Mouse (Mus musculus) left cerebral cortex, adult 2 months (tissue): ENCODE results near the gene Azi2. TPM values are rescaled to one million over a fixed set of nuclear protein-coding genes. Genes with fewer than 3 reads are reported as not detected.

Source experiments
- DNase-seq, 2 experiments: peaks; one replicate each; pipeline ENCODE4 v3.0.0; 2021 to 2022; ENCODE audit warnings: low spot score in 2 of 2, mixed read lengths in 1 of 2; ENCODE audit errors: extremely low spot score in 1 of 2
- H3K27ac ChIP-seq: fragments of 200-600 bp; 2 replicates; pipeline ENCODE4 v1.8.1; 2022
- H3K4me3 ChIP-seq: fragments of 200-600 bp; 2 replicates; pipeline ENCODE4 v1.8.1; 2022
- CTCF ChIP-seq: fragments of 200-600 bp; IDR thresholded peaks from 2 replicates; pipeline ENCODE4 v1.8.1; 2022; ENCODE audit warnings: antibody characterized with exemption, mild to moderate bottlenecking, moderate library complexity
- intact Hi-C: fragments of 180-260 bp; cut with DNase I; formaldehyde crosslinking; loops from one replicate; pipeline ENCODE4 v1.15.1; 2025
- long read RNA-seq, 2 experiments: library from polyadenylated mRNA; stranded (forward); transcript quantifications; one replicate each; pipeline ENCODE4 v2.0.0; 2021; ENCODE audit warnings: borderline mapping rate in 2 of 2
- total RNA-seq, 2 experiments: library from RNA; stranded (reverse); gene quantifications; 2 replicates each; pipeline ENCODE4 v1.2.3; 2021

Azi2 gene
- total RNA-seq: 10 to 100 TPM; 80.0 to 81.9 TPM
- long read RNA-seq, experiment 1, transcript Azi2-201 (8 exons, 3,396 nt): major isoform, 69 of 88 reads
- long read RNA-seq, experiment 1, partial matches to known transcripts: 3 of 88 reads
- long read RNA-seq, experiment 1, other reads (novel, unspliced or antisense): 14 of 88 reads
- long read RNA-seq, experiment 2, transcript Azi2-201 (8 exons, 3,396 nt): major isoform, 57 of 68 reads
- long read RNA-seq, experiment 2, partial matches to known transcripts: 2 of 68 reads
- long read RNA-seq, experiment 2, other reads (novel, unspliced or antisense): 6 of 68 reads

DNA sequence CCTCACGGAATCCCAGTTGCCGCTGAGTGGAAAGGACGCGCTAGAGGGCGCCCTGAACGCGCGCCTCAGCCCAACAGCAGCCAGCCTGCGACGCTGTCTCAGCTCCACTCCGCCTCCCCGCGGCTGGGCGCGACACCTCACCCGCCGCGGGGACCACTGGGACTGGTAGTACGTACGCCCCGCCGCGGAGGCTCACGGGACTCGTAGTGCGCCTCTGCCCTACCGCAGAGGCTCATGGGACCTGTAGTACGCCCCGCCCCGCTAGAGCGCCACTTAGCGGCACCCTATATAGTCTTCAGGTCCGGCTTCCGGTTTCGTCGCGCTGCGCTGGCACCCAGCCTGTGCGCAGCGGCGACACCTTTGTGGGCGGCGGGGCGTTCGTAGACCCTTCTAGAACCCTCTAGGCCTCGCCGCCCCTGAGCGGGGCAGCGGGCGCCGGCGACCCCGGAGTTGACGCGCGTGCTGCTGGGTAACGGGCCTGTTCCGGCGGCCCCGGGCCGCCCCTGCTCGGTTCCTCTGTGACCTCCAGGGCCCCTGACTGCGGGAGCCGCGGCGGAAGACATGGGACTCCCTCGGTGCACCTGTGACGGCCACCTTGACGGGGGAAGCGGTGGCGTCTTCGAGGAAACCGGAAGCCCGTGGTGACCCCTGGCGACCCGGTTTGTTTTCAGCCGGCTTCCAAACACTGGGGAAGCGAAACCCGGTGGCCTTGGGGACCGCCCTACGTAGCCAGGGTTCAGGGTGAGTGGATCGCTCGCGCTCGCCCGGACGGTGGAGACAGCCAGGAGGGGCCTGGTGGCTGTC, at the start of gene Azi2:
Gene Azi2 (plus strand): TSS at position 282 of the 804 bp plus-strand sequence.
- Histone ChIP-seq H3K27ac (peak within 1 kb of the TSS; percentile 100), H3K4me3 (peak within 1 kb of the TSS; percentile 78)
- DNase-seq: peak; percentile 99
- intact Hi-C loops: loop anchor here (2.0 to 5.0 kb wide), 3 partner anchors 108 to 1613 kb away; no protein-coding TSS in a partner anchor
- TF ChIP-seq CTCF: peak; percentile 84

DNA sequence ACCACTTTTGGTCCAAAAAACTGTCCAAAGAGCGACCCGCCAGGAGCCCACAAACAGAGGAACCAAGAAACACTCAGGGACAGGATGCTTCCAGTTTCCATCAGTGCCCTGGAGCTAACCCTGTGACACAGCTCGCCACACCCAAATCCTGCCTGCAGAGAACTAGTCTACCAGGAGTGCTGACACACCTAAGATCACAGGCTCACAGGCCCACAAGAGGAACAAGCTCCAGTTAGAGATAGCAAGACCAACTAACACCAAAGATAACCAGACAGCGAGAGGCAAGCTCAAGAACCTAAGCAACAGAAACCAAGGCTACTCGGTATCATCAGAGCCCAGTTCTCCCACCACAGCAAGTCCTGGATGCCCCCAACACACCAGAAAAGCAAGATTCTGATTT, 43.7 kb upstream of the Azi2 start:
- no peak for DNase-seq
- TF ChIP-seq CTCF: no peak
- no peak overlapping the region for H3K4me3 ChIP-seq
- intact Hi-C loops: no loop called here
- H3K27ac ChIP-seq: no peak overlapping the region

DNA sequence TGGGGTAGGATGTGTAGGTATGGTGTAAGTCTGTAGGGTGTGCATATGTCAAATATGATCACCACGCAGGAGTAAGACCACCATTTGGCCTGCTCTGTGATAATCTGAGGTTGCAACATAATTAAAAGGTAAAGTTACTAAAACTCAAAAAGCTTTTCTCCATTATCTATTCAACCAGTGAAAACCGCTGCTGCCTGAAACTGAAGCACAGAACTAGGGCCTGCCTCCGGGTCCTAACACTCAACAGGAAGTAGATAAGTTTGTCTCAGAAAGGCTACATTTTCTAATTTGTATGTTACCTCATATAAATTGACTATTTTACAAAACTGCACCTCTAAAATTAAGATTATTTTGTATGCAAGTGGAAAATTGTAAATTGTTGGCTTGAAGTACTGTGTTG, 38.8 kb upstream of the Azi2 start:
- no peak for TF ChIP-seq CTCF
- intact Hi-C loops: no loop called here
- Histone ChIP-seq H3K27ac (no peak overlapping the region), H3K4me3 (no peak overlapping the region)
- DNase-seq: no peak

DNA sequence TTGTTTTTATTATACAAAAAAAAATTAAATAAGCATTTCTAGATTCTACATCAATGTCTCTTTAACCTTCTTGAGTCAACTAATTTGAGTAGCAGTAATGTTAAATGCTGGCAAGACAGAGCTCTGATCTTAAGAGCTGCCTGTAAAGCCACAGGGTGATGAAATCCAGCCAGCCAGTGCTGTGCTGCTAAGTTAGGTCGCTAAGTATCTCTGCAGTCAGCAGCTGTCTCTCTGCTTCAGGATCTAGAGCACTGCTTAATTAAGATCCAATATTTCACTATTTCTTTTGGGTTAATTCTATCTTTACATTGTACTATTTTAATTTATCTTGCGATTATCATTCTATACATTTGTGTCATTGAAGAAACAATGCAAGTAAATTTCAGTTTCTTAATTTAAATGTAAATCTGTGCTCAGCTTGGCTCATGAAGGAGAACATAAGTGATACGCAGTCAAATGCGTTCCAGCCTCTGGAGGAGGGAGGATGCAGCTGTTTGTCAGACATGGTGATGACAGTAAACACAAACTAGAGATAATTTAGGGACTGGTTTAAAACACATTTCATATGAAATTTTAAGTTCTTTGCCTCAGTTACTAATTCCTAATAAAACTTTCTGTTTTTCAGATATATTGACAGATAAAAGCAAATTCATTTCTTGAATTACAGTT, 36.9 kb upstream of the Azi2 start:
- intact Hi-C loops: no loop called here
- no peak overlapping the region for H3K4me3 ChIP-seq
- no peak for DNase-seq
- no peak overlapping the region for H3K27ac ChIP-seq
- no peak for TF ChIP-seq CTCF

DNA sequence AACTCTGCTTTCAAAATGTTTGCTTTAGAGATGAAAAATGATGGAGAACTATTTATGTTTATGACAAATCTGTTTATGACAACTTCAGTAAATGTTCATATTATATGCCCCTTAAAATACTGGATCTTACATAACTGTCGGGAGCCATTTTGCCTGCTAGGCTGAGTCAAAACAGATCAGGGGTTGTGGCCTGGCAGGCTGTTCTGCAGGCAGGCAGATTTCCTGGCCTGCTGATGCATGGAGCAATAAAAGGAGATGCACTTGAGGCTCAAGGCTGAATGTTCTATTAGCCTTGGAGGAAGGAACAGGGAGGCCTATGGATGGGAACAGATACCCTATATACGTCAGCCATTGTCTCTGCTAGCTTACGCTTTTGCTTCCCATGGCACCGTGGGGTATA, 36.4 kb upstream of the Azi2 start:
- intact Hi-C loops: no loop called here
- no peak for TF ChIP-seq CTCF
- DNase-seq: no peak
- no peak overlapping the region for H3K27ac ChIP-seq
- no peak overlapping the region for H3K4me3 ChIP-seq

DNA sequence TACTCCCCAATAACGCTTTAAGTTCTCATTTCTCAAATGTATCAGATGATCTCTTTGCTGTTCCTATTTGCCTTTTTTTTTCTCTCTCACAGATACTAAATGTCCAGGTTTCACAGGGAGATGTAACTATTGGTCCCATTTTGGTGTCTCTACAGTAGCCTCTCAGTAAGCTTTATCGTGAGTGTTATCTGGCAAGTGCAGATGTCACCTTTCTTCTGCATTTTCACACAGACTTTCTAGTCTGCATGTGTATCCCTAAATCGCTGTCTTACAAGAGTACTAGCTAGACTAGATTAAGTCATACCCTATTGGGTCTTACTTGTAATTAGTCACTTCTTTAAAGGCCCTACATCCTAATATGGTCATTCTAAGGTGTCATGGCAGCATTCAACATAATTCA, 27.4 kb upstream of the Azi2 start:
- intact Hi-C loops: no loop called here
- DNase-seq: no peak
- H3K27ac ChIP-seq: no peak overlapping the region
- H3K4me3 ChIP-seq: no peak overlapping the region
- no peak for TF ChIP-seq CTCF

DNA sequence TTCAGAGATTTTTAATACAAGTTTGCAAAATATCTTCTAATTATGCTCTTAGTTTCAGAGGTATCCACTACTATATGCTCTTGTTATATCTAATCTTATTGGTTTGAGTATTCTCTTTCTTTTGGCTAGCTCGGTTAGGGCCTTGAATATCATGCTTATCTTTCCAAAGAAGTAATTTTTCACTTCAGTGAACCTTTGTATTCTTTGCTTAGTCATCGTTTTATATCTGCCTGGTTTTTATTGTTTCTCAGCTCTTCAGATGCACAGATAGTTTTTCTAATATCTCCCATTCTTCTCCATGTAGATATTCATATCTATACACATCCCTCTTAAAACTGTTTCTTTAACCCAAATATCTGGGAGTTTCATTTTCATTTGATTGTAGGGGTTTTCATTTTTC, 15.3 kb upstream of the Azi2 start:
- Histone ChIP-seq H3K27ac (no peak overlapping the region), H3K4me3 (no peak overlapping the region)
- intact Hi-C loops: no loop called here
- no peak for TF ChIP-seq CTCF
- no peak for DNase-seq

DNA sequence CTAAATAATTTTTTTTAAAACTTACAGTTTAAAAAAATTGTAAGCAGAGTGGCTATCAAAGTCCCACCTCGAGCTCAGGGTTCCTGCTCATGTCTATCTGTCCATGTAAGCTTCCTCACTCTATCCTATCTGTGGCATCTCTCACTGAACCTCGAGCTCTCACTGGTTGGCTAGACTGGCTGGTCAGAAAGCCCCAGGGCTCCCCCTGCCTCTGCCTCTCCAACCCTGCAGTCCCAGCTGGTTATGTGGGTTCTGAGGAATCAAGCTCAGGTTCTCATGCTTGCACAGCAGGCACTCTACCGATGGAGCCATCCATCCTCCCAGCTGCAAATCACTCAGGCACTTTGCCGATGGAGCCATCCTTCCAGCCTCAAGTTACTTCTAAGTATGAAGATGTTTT, 10.8 kb upstream of the Azi2 start:
- intact Hi-C loops: no loop called here
- no peak for TF ChIP-seq CTCF
- no peak for DNase-seq
- no peak overlapping the region for H3K27ac ChIP-seq
- H3K4me3 ChIP-seq: no peak overlapping the region

DNA sequence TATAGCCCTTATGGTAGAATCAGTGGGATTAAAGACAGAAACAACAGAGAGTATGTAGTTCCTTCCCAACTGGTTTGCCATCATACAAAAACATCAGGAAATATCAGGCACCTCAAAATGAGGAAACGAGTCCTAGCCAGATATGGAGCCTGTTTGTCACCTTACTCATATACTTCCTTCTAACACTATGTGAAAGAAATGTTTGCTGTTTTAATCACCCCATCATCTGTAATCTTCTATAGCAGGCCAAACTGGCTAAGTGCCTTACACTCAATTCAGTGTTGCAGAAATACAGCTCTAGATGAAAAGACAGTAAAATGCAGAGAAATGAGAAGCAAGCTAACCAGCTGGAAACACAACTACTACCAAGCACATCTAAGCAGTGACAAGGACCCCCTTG, 10.0 kb upstream of the Azi2 start:
- TF ChIP-seq CTCF: no peak
- no peak for DNase-seq
- intact Hi-C loops: no loop called here
- Histone ChIP-seq H3K4me3 (no peak overlapping the region), H3K27ac (no peak overlapping the region)

DNA sequence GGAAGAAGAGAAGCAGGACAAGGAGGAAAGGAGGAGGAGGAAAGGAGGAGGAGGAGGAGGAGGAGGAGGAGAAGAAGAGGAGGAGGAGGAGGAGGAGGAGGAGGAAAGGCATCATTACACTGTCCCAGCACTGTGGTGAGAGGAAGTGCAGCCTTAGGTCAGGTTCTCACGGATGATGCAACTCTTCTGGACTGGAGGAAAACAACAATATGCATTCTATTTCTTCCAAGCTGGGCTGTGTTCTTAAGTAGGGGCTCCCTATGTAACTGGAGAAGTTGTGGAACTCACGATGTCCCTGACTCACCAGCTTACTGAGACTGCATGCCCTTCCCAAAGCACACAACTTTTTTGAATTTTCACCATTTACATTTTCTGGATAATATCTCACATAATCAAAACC, 8.6 kb upstream of the Azi2 start:
- Histone ChIP-seq H3K27ac (no peak overlapping the region), H3K4me3 (no peak overlapping the region)
- intact Hi-C loops: no loop called here
- TF ChIP-seq CTCF: no peak
- no peak for DNase-seq

DNA sequence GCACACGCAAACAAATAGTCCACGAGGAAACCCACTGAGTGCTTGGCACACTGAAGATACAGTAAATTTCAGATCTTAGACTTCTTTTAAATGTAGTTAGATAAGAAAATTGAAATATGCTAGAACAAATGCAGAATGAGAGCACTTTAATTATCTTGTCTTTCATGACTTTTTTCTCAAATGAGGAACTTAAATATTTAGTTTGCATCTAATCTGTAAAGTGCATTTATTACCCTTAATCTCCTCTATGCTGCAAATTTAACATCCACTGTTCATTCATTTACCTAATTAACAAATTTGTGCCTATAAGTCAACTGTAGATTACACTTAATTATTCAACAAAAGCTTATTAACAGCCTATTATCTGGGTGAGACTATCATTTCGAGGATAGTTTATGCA, 5.3 kb upstream of the Azi2 start:
- Histone ChIP-seq H3K27ac (no peak overlapping the region), H3K4me3 (no peak overlapping the region)
- intact Hi-C loops: no loop called here
- TF ChIP-seq CTCF: no peak
- DNase-seq: no peak

DNA sequence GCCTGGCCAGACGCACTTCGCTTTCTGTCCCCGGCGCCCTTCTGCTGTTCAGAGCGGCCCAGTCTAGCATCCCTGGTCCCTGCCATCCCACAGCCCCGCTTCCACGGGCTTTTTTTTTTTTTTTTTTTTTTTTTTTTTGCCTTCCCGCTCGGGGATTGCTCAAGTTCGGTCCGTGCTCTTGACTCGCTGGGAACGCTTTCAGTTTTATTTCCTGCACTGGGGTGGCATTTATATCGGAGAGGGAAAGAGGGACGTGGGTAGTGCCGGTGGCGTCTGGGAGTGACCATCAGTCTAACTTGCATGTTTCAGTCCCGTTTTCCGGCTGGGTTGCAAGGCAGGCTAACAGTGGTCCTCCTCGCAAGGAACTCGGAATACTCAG, 712 bp downstream of the Azi2 start:
- no peak for DNase-seq
- no peak for TF ChIP-seq CTCF
- intact Hi-C loops: loop anchor here (2.0 to 5.0 kb wide), 3 partner anchors 108 to 1614 kb away; no protein-coding TSS in a partner anchor
- Histone ChIP-seq H3K27ac (peak overlapping the region; percentile 100), H3K4me3 (peak overlapping the region; percentile 78)
